Mouse (Mus musculus) megakaryocyte, embryonic 14.5 days (primary cell): Measurements from ENCODE around the gene Traip. TPM values are rescaled to one million over a fixed set of nuclear protein-coding genes. Genes with fewer than 3 reads are reported as not detected.

Experiments
- H3K27me3 ChIP-seq: replicated peaks from 2 replicates; pipeline ENCODE3; 2012; ENCODE audit warnings: inconsistent platforms
- H3K36me3 ChIP-seq: replicated peaks from 2 replicates; pipeline ENCODE3; 2012; ENCODE audit warnings: low read length, inconsistent platforms, mixed read lengths
- H3K4me1 ChIP-seq: 2 replicates; pipeline ENCODE4 v1.6.1; 2012; ENCODE audit warnings: inconsistent platforms
- H3K4me3 ChIP-seq: replicated peaks from 2 replicates; pipeline ENCODE3; 2012; ENCODE audit warnings: moderate library complexity, mild to moderate bottlenecking, inconsistent platforms
- H3K9me3 ChIP-seq: 2 replicates; pipeline ENCODE4 v1.6.1; 2012; ENCODE audit warnings: inconsistent platforms
- FLI1 ChIP-seq: IDR thresholded peaks from 2 replicates; pipeline ENCODE4 v1.6.1; 2012; ENCODE audit warnings: low read length, inconsistent platforms, mixed read lengths
- GATA1 ChIP-seq: IDR thresholded peaks from 3 replicates; pipeline ENCODE4 v1.6.1; 2012; ENCODE audit warnings: mixed read lengths, low read length, inconsistent platforms, borderline replicate concordance
- polyA plus RNA-seq: library from polyadenylated mRNA; stranded (reverse); fragments of >175 nt; gene quantifications from 2 replicates; pipeline ENCODE4 v1.2.3, GENCODE M21; 2012; ENCODE audit warnings: low replicate concordance; ENCODE audit not compliant: insufficient read depth

Gene Traip
- polyA plus RNA-seq, 1 experiment: 1.0 TPM

GRCm38 (mm10) chr9:107982681-107983346, 32.9 kb downstream of the Traip start, which contains the start of gene Gm20661:
Gm20661 (plus strand) TSS chr9:107983058.
- peak; percentile 97 for TF ChIP-seq GATA1
- peak; percentile 99 for TF ChIP-seq FLI1
- Histone ChIP-seq H3K9me3 (no peaks in the 10 kb centered on the region), H3K4me3 (peak within 1 kb of the TSS; percentile 99), H3K4me1 (peaks cover 86% of the 10 kb centered on the region), H3K36me3 (peaks cover 78% of the 10 kb centered on the region), H3K27me3 (no peaks in the 10 kb centered on the region)

- Histone ChIP-seq H3K36me3 (peaks cover 71% of the 10 kb centered on the region), H3K4me1 (peaks cover 86% of the 10 kb centered on the region), H3K4me3 (peak overlapping the region; percentile 99), H3K9me3 (no peaks in the 10 kb centered on the region), H3K27me3 (no peaks in the 10 kb centered on the region)
- 0 out of 2 replicates have a peak, but pooled peaks have one; percentile 13 for TF ChIP-seq FLI1
- TF ChIP-seq GATA1: no peak
Observed at GRCm38 (mm10) chr9:107983421-107983890, 33.5 kb downstream of the Traip start.

- no peaks in the 10 kb centered on the region for H3K9me3 ChIP-seq
- peaks cover 64% of the 10 kb centered on the region for H3K36me3 ChIP-seq
- peaks cover 81% of the 10 kb centered on the region for H3K4me1 ChIP-seq
- H3K27me3 ChIP-seq: no peaks in the 10 kb centered on the region
- H3K4me3 ChIP-seq: peak overlapping the region; percentile 99
- TF ChIP-seq FLI1: no peak
- no peak for TF ChIP-seq GATA1
Observed at GRCm38 (mm10) chr9:107984052-107984753, 34.3 kb downstream of the Traip start.

- peak overlapping the region; percentile 99 for H3K4me3 ChIP-seq
- H3K4me1 ChIP-seq: peaks cover 79% of the 10 kb centered on the region
Observed at GRCm38 (mm10) chr9:107984754-107985055, 34.8 kb downstream of the Traip start.

GRCm38 (mm10) chr9:107985131-107986119, 35.5 kb downstream of the Traip start, which contains the start of gene Inka1:
Inka1 (minus strand) TSS chr9:107985879.
- no peak for TF ChIP-seq FLI1
- TF ChIP-seq GATA1: no peak
- H3K9me3 ChIP-seq: no peaks in the 10 kb centered on the region
- peaks cover 79% of the 10 kb centered on the region for H3K4me1 ChIP-seq
- H3K36me3 ChIP-seq: peaks cover 52% of the 10 kb centered on the region
- H3K27me3 ChIP-seq: no peaks in the 10 kb centered on the region
- peak within 1 kb of the TSS; percentile 99 for H3K4me3 ChIP-seq

More at GRCm38 (mm10) chr9:107984754-107985055, 34.8 kb downstream of the Traip start:
- no peak for TF ChIP-seq FLI1
- TF ChIP-seq GATA1: no peak
- H3K36me3 ChIP-seq: peaks cover 59% of the 10 kb centered on the region
- no peaks in the 10 kb centered on the region for H3K9me3 ChIP-seq
- no peaks in the 10 kb centered on the region for H3K27me3 ChIP-seq

GRCm38 (mm10) chr9:107986376-107986775, 36.4 kb downstream of the Traip start:
- peaks cover 42% of the 10 kb centered on the region for H3K36me3 ChIP-seq
- TF ChIP-seq FLI1 (no peak), GATA1 (peak; percentile 61; the same call in 1 of the 3 replicates)
- no peaks in the 10 kb centered on the region for H3K27me3 ChIP-seq
- no peaks in the 10 kb centered on the region for H3K9me3 ChIP-seq
- H3K4me3 ChIP-seq: peak overlapping the region; percentile 89
- peaks cover 74% of the 10 kb centered on the region for H3K4me1 ChIP-seq

- H3K9me3 ChIP-seq: no peaks in the 10 kb centered on the region
- peaks cover 29% of the 10 kb centered on the region for H3K36me3 ChIP-seq
- TF ChIP-seq GATA1 (no peak), FLI1 (no peak)
- no peak overlapping the region for H3K4me3 ChIP-seq
- H3K27me3 ChIP-seq: no peaks in the 10 kb centered on the region
- H3K4me1 ChIP-seq: peaks cover 69% of the 10 kb centered on the region
Observed at GRCm38 (mm10) chr9:107987950-107988349, 38.0 kb downstream of the Traip start.

GRCm38 (mm10) chr9:107992197-107992596, 42.3 kb downstream of the Traip start, which contains the start of gene Cdhr4:
Cdhr4 (plus strand) TSS chr9:107992497.
- H3K36me3 ChIP-seq: peaks cover 37% of the 10 kb centered on the region
- H3K4me3 ChIP-seq: no peak within 1 kb of the TSS
- H3K27me3 ChIP-seq: no peaks in the 10 kb centered on the region
- no peaks in the 10 kb centered on the region for H3K9me3 ChIP-seq
- TF ChIP-seq GATA1 (no peak), FLI1 (no peak)
- peaks cover 70% of the 10 kb centered on the region for H3K4me1 ChIP-seq

- Histone ChIP-seq H3K4me1 (peaks cover 62% of the 10 kb centered on the region), H3K4me3 (no peak overlapping the region), H3K27me3 (no peaks in the 10 kb centered on the region), H3K9me3 (no peaks in the 10 kb centered on the region), H3K36me3 (peaks cover 45% of the 10 kb centered on the region)
- TF ChIP-seq GATA1 (no peak), FLI1 (no peak)
Observed at GRCm38 (mm10) chr9:107993013-107993412, 43.1 kb downstream of the Traip start.
